Mouse (Mus musculus): ENCODE measurements around the gene Tmem219.

- TF ChIP-seq CTCF (IDR thresholded peaks at IDR 0.05; ENCODE audit: insufficient read depth, low read depth, low read length) (no peak), POLR2A (IDR thresholded peaks at IDR 0.05; ENCODE audit: insufficient read depth, low read depth, low read length) (no peak)
Measured at GRCm38 (mm10) chr7:126881040-126881439, 41.7 kb downstream of the Tmem219 start.
